Mouse (Mus musculus) embryonic facial prominence, embryonic 13.5 days (tissue): ENCODE data around the gene Hoxc8. TPM values are rescaled to one million over a fixed set of nuclear protein-coding genes. Genes with fewer than 3 reads are reported as not detected.

Source experiments
- ATAC-seq: fragments of 200-750 bp; cut with Nextera tagmentation; 2 replicates; pipeline ENCODE4 v1.8.0; 2017; ENCODE audit warnings: low read depth; ENCODE audit not compliant: insufficient number of reproducible peaks, insufficient read depth, low FRiP score, low TSS enrichment
- H3K27ac ChIP-seq: fragments of 300-500 bp; sonication (generic); 2 replicates; pipeline ENCODE4 v1.5.1; 2015; ENCODE audit warnings: moderate library complexity, mild to moderate bottlenecking, inconsistent platforms
- H3K27me3 ChIP-seq: fragments of 300-500 bp; sonication (generic); 2 replicates; pipeline ENCODE4 v1.6.1; 2015; ENCODE audit warnings: mild to moderate bottlenecking, inconsistent platforms
- H3K36me3 ChIP-seq: fragments of 300-500 bp; sonication (generic); 2 replicates; pipeline ENCODE4 v1.6.1; 2015; ENCODE audit warnings: mild to moderate bottlenecking, inconsistent platforms
- H3K4me1 ChIP-seq: fragments of 300-500 bp; sonication (generic); 2 replicates; pipeline ENCODE4 v1.6.1; 2015; ENCODE audit warnings: inconsistent platforms
- H3K4me2 ChIP-seq: fragments of 300-500 bp; sonication (generic); 2 replicates; pipeline ENCODE4 v1.6.1; 2015; ENCODE audit warnings: moderate library complexity, mild to moderate bottlenecking, inconsistent platforms
- H3K4me3 ChIP-seq: fragments of 300-500 bp; sonication (generic); 2 replicates; pipeline ENCODE4 v1.5.1; 2015; ENCODE audit warnings: mild to moderate bottlenecking, inconsistent platforms
- H3K9ac ChIP-seq: fragments of 300-500 bp; sonication (generic); 2 replicates; pipeline ENCODE4 v1.6.1; 2015; ENCODE audit warnings: mild to moderate bottlenecking, inconsistent platforms
- H3K9me3 ChIP-seq: fragments of 300-500 bp; sonication (generic); 2 replicates; pipeline ENCODE4 v1.6.1; 2016; ENCODE audit warnings: inconsistent platforms
- WGBS: fragments of 180-500 bp; shearing (Covaris S2); methylation state at CpG from one replicate; pipeline ENCODE4 v1.1.7; 2015; ENCODE audit warnings: mixed read lengths; 5-methylcytosine and 5-hydroxymethylcytosine counted together
- polyA plus RNA-seq: library from polyadenylated mRNA; unstranded; fragments of >200 nt; fragmentation: Nextera tagmentation; extraction: Ambion mirVana; gene quantifications from 2 replicates; pipeline ENCODE4 v1.2.1, GENCODE M21; 2015

The Hoxc8 gene
- polyA plus RNA-seq, 1 experiment from 2014 or later: not detected

DNA sequence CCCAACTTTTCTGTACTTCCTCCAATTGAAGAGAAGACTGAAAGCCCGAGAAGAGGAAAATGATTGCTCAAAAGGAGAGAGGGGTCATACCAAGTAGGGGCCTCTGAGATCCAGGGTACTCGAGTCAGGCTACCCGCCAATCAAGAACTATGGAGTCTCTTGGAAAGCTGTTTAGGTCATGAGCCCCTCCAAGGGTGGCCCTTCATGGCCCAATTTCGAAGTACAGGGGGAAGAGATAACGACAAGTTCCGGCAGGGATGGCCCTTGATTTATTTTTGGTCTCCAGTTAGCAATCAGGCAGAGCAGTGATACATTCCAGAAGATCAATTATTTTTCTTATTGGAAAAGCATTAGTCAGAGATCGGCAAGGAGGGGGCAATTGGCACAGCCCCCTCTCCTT, 1.4 kb downstream of the Hoxc8 start:
- WGBS: under 1% methylated on average over 7 of the region's 7 CpGs
- no peak overlapping the region for H3K27ac ChIP-seq
- H3K36me3 ChIP-seq: no peaks in the 10 kb centered on the region
- H3K4me1 ChIP-seq: 0 out of 2 replicates have a peak, but pooled peaks cover 6% of the 10 kb centered on the region
- H3K4me2 ChIP-seq: no peak overlapping the region
- no peaks in the 10 kb centered on the region for H3K9me3 ChIP-seq
- H3K27me3 ChIP-seq: peaks cover 99% of the 10 kb centered on the region
- no peak for ATAC-seq
- no peak overlapping the region for H3K4me3 ChIP-seq
- no peak overlapping the region for H3K9ac ChIP-seq

- 0 out of 2 replicates have a peak, but pooled peaks cover 6% of the 10 kb centered on the region for H3K4me1 ChIP-seq
- H3K4me2 ChIP-seq: no peak overlapping the region
- no peaks in the 10 kb centered on the region for H3K36me3 ChIP-seq
- WGBS: under 1% methylated on average over 11 of the region's 11 CpGs
- no peak overlapping the region for H3K9ac ChIP-seq
- no peaks in the 10 kb centered on the region for H3K9me3 ChIP-seq
- H3K27ac ChIP-seq: no peak overlapping the region
- H3K4me3 ChIP-seq: no peak overlapping the region
- H3K27me3 ChIP-seq: peaks cover 99% of the 10 kb centered on the region
- ATAC-seq: no peak
Measured at GRCm38 (mm10) chr15:102992206-102992605, 1.8 kb downstream of the Hoxc8 start.

DNA sequence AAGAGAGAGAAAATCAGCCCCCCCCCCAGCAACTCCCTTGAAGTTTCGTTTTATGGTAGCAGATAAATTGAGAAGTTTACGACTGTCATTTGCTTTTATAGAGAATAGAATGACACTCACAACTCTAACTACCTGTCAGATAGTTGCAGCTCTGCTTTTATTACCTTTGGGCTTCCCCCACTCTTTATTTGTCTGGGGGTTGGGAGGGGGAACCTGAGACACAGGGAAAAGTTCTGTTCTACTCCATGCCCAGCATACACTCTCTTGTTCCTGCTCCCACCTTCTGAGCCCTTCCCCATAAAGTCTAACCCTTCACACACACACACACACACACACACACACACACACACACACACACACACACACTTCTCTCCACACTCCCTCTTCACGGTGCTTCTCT, 2.5 kb downstream of the Hoxc8 start:
- H3K4me3 ChIP-seq: no peak overlapping the region
- under 1% methylated on average over 3 of the region's 3 CpGs for whole genome bisulfite sequencing
- no peak overlapping the region for H3K9ac ChIP-seq
- H3K4me1 ChIP-seq: 0 out of 2 replicates have a peak, but pooled peaks cover 6% of the 10 kb centered on the region
- peaks cover 99% of the 10 kb centered on the region for H3K27me3 ChIP-seq
- no peaks in the 10 kb centered on the region for H3K9me3 ChIP-seq
- no peak overlapping the region for H3K4me2 ChIP-seq
- no peaks in the 10 kb centered on the region for H3K36me3 ChIP-seq
- H3K27ac ChIP-seq: no peak overlapping the region
- no peak for ATAC-seq

DNA sequence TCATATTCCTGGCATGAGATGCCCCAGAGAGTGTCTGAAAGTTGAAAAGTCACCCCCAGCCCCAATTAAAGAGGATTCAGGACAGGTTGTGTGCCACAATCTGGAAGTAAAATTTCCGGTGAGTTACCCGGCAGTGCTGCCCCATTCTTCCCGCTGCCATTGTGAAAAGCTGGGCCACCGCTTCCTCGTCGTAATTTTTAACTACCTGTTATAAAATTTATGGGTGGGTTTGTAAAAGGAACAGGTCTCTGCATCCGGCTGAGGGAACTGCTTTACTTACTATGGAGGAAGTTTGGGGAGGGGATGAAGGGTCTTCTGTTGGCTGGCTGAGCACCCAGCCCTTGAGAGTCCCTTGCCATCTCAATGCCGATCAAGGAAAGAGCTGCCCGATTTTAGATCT, 6.1 kb downstream of the Hoxc8 start:
- no peak overlapping the region for H3K4me2 ChIP-seq
- H3K36me3 ChIP-seq: no peaks in the 10 kb centered on the region
- no peak for ATAC-seq
- no peak overlapping the region for H3K4me3 ChIP-seq
- H3K4me1 ChIP-seq: peaks cover 20% of the 10 kb centered on the region
- H3K9ac ChIP-seq: no peak overlapping the region
- 1% methylated on average over 9 of the region's 9 CpGs for WGBS
- no peak overlapping the region for H3K27ac ChIP-seq
- H3K9me3 ChIP-seq: no peaks in the 10 kb centered on the region
- H3K27me3 ChIP-seq: peaks cover 99% of the 10 kb centered on the region

DNA sequence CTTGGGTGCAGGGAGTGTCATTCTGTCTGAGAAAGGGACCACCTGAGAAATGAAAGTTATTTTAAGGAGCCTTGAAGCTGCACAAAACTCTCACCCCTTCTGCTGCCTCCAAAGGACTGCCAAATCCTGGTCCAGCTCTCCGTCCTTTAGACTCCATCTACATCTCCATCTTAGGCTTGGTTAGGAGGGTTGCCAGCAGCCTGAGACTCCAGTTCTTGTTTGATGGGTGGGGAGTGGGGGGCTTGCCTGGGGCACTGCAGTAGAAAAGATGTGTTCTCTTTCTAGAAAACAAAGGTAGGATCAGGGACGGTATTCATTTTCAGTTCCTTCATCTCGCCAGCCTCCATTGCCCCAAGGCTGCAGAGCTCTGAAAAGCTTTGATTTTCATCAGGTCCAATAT, 7.0 kb downstream of the Hoxc8 start:
- Histone ChIP-seq H3K4me2 (no peak overlapping the region), H3K4me3 (no peak overlapping the region)

GRCm38 (mm10) chr15:102997939-102998355, 7.5 kb downstream of the Hoxc8 start, which contains the start of gene Hoxc6:
TSS of gene Hoxc6 (plus strand) at chr15:102998257.
- Histone ChIP-seq H3K4me2 (peak within 1 kb of the TSS; percentile 74), H3K9ac (peak within 1 kb of the TSS; percentile 58; the same call in 1 of the 2 replicates)
- no peak for ATAC-seq

More for the DNA sequence above, 7.0 kb downstream of the Hoxc8 start:
- Histone ChIP-seq H3K36me3 (no peaks in the 10 kb centered on the region), H3K27me3 (peaks cover 99% of the 10 kb centered on the region), H3K9me3 (no peaks in the 10 kb centered on the region), H3K4me1 (peaks cover 20% of the 10 kb centered on the region), H3K27ac (no peak overlapping the region), H3K9ac (no peak overlapping the region)
- no peak for ATAC-seq
- WGBS: 3% methylated on average over 3 of the region's 3 CpGs

DNA sequence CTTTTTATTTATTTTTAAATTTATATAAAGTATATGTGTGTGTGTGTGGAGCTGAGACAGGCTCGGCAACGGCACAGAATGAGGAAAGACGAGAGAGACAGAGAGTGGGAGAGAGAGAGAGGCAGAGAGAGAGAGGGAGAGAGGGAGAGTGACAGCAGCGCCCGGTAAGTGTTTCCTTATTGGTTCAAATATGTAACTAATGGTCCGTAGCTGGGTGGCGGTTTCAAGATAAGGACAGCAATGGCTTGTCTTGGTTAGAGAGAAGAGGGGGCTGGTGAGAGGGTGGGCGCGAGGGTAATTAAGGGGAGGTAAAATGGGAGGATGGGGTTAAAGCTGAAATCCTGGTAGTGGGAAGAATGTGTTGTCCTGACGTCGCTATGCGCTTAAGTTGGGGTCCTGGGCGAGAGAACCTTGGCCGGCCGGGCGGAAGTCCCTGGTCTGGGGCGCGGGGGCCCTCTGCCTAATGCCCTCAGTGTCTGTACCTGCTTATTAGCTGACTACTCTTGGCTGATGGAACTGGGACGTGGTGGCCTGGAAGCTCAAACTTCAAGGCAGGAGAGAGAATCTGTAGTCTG, 8.3 kb downstream of the Hoxc8 start:
- peak overlapping the region; percentile 46 for H3K4me3 ChIP-seq
- H3K4me2 ChIP-seq: peak overlapping the region; percentile 74
- H3K36me3 ChIP-seq: no peaks in the 10 kb centered on the region
- H3K27ac ChIP-seq: no peak overlapping the region
- peaks cover 20% of the 10 kb centered on the region for H3K4me1 ChIP-seq
- ATAC-seq: no peak
- WGBS: under 1% methylated on average over 19 of the region's 19 CpGs
- H3K27me3 ChIP-seq: peaks cover 100% of the 10 kb centered on the region
- H3K9ac ChIP-seq: no peak overlapping the region
- H3K9me3 ChIP-seq: no peaks in the 10 kb centered on the region

More at GRCm38 (mm10) chr15:102997939-102998355, 7.5 kb downstream of the Hoxc8 start, which contains the start of gene Hoxc6:
- no peaks in the 10 kb centered on the region for H3K36me3 ChIP-seq
- H3K4me3 ChIP-seq: peak within 1 kb of the TSS; percentile 46
- H3K9me3 ChIP-seq: no peaks in the 10 kb centered on the region
- H3K27me3 ChIP-seq: peaks cover 99% of the 10 kb centered on the region
- 1% methylated on average over 19 of the region's 19 CpGs for WGBS
- peaks cover 20% of the 10 kb centered on the region for H3K4me1 ChIP-seq
- H3K27ac ChIP-seq: no peak within 1 kb of the TSS

GRCm38 (mm10) chr15:102999183-102999831, 8.9 kb downstream of the Hoxc8 start:
- Histone ChIP-seq H3K4me1 (peaks cover 20% of the 10 kb centered on the region), H3K4me3 (peak overlapping the region; percentile 46), H3K27ac (no peak overlapping the region), H3K9ac (peak overlapping the region; percentile 58), H3K27me3 (peaks cover 100% of the 10 kb centered on the region), H3K9me3 (no peaks in the 10 kb centered on the region), H3K4me2 (peak overlapping the region; percentile 74), H3K36me3 (no peaks in the 10 kb centered on the region)
- no peak for ATAC-seq
- under 1% methylated on average over 33 of the region's 33 CpGs for WGBS

DNA sequence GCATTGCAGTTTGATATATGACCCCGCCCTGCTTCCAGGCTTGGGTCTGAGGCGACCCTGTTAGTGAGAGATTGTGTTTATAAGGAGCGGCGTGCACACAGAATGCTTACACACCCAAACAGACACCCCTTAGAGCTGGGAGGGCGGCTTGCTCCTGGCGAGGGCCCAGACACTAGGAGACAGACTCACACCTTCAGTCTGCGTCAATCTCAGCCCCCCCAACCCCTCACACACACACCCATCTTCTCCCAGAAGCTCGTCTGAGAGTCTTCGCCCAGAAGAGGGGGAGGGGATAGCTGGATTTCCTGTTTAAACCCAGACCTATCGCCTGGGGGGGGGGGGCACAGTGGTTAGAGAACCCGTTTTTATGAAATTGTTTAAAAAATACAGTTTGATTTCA, 9.5 kb downstream of the Hoxc8 start:
- H3K4me1 ChIP-seq: peaks cover 20% of the 10 kb centered on the region
- H3K4me3 ChIP-seq: peak overlapping the region; percentile 46; the same call in 1 of the 2 replicates
- H3K27me3 ChIP-seq: peaks cover 100% of the 10 kb centered on the region
- ATAC-seq: no peak
- no peaks in the 10 kb centered on the region for H3K9me3 ChIP-seq
- no peak overlapping the region for H3K27ac ChIP-seq
- H3K4me2 ChIP-seq: peak overlapping the region; percentile 74
- no peak overlapping the region for H3K9ac ChIP-seq
- WGBS: under 1% methylated on average over 11 of the region's 11 CpGs
- H3K36me3 ChIP-seq: no peaks in the 10 kb centered on the region

GRCm38 (mm10) chr15:103000501-103000901, 10.1 kb downstream of the Hoxc8 start:
- Histone ChIP-seq H3K27ac (no peak overlapping the region), H3K4me1 (peaks cover 20% of the 10 kb centered on the region), H3K4me2 (peak overlapping the region; percentile 16; the same call in 1 of the 2 replicates), H3K9me3 (no peaks in the 10 kb centered on the region), H3K4me3 (no peak overlapping the region), H3K36me3 (no peaks in the 10 kb centered on the region), H3K9ac (no peak overlapping the region), H3K27me3 (peaks cover 100% of the 10 kb centered on the region)
- ATAC-seq: no peak
- WGBS: 2% methylated on average over 24 of the region's 24 CpGs

- peaks cover 100% of the 10 kb centered on the region for H3K27me3 ChIP-seq
- H3K9ac ChIP-seq: no peak overlapping the region
- H3K27ac ChIP-seq: no peak overlapping the region
- ATAC-seq: no peak
- 15% methylated on average over 2 of the region's 2 CpGs for WGBS
- peaks cover 20% of the 10 kb centered on the region for H3K4me1 ChIP-seq
- no peak overlapping the region for H3K4me2 ChIP-seq
- H3K36me3 ChIP-seq: no peaks in the 10 kb centered on the region
- no peaks in the 10 kb centered on the region for H3K9me3 ChIP-seq
- no peak overlapping the region for H3K4me3 ChIP-seq
Measured at GRCm38 (mm10) chr15:103001370-103001769, 11.0 kb downstream of the Hoxc8 start.

DNA sequence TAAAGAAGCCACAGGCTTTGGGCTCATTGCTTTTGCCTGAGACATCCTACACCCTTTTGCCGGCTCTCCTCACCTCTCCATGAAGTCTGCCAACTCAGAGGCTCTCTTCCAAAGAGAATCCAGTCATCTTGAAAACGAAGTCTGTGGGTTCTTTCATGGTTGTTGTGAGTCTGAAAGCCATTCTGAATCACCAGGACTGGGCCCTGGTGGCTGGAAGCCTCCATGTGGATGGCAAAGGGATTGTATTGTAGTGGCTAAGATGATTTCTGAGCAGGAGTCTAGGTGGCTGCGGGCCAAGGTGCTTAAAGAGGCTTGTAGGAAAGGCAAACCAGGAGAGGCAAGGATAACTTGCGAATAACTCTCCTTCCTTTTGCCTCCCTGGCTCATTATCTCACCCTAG, 11.7 kb downstream of the Hoxc8 start:
- H3K36me3 ChIP-seq: no peaks in the 10 kb centered on the region
- H3K9me3 ChIP-seq: no peaks in the 10 kb centered on the region
- H3K4me3 ChIP-seq: no peak overlapping the region
- H3K9ac ChIP-seq: no peak overlapping the region
- H3K4me2 ChIP-seq: no peak overlapping the region
- H3K4me1 ChIP-seq: peaks cover 20% of the 10 kb centered on the region
- ATAC-seq: no peak
- H3K27ac ChIP-seq: no peak overlapping the region
- H3K27me3 ChIP-seq: peaks cover 100% of the 10 kb centered on the region
- WGBS: 6% methylated on average over 4 of the region's 4 CpGs
